Mouse (Mus musculus): ENCODE results near the gene Tmem200a.

Gene Tmem200a

DNA sequence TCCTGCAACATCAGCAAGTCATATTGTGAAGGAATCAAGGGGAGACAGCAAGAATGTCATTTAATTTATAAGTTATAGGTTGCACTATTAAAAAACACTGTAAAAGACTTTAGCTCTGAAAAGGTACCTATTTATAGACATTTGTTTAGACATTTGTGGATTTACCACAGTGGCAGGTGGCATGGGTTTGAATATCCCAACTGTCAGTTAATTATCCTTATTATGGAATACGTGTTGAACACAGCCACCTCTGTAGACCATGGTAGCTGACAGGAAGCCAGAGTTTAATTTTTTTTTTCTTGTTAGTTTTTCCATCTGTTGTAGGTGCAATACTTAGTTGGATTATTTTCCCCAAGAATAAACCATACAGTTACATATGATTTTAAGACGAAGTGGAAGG lies 194.3 kb downstream of the Tmem200a start:
- CTCF ChIA-PET = no interaction called here

DNA sequence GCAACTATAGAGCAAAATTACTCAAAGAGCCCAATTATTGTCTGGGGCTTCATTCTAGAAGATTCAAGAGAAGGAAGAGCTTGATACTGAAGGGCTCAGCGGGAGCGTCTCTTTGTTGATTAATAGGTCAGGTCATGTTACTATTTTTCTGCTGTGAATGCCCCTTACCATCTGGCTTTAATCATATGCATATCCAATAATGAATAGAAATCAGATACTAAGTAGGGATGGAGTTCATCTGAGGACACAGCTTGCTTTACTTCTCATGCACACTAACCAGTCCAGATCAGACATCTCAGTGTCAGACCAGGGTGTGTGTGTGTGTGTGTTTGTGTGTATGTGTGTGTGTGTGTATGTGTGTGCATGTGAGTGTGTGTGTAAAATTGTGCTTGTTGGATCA lies 201.1 kb downstream of the Tmem200a start:
- CTCF ChIA-PET = no interaction called here

DNA sequence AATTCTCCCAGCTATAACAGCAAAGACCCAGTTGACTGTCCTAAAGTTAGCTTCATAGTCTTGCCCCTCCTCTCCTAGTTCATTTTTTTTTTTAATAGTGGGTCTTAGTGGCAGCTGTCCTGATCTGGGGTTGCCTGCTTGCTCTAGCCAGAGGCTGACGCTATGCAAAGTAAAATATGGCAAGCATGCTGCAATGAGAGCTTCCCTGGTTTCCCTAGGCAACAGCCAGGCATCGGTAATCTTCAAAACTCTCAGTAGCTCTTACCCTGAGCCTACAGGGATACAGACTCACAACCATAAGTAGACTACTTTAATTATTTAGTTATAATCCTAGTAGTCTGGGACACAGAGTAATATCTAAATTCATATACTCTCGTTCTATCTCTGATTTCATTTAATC lies 202.0 kb downstream of the Tmem200a start:
- CTCF ChIA-PET = no interaction called here

DNA sequence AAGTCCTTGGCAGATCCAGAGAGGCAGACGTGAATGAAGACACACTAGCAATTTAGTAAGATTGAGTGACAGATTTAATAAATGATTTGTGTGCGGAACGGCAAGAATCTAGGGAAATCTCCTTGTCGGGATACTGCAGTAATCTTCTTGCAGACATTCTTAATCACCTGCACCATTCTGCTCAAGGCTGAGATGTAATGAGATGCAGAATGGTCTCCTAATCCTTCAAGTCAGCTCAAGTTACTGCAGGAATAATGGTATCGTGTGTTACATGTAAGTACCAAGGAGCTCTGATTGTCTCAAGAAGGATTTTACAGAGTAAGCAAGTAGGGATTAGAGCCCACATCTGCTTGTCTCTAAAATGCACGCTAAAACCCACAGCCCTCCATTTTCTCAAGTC lies 210.1 kb downstream of the Tmem200a start:
- CTCF ChIA-PET = no interaction called here
